Mouse (Mus musculus) CD4-positive, CD25-positive, alpha-beta regulatory T cell, adult 2 months (primary cell): ENCODE measurements around the gene Elp4.

Experiments used
- DNase-seq: peaks from one replicate; pipeline ENCODE4 v3.0.0-alpha.2; 2012; ENCODE audit warnings: low read depth, low spot score

Elp4 gene

GRCm38 (mm10) chr2:105726657-105727056 is 177.7 kb downstream of the Elp4 start:
- DNase-seq, result no peak

GRCm38 (mm10) chr2:105715409-105716115 is 188.8 kb downstream of the Elp4 start:
- DNase-seq, result no peak

- no peak for DNase-seq
Measured at GRCm38 (mm10) chr2:105710511-105710910, 193.9 kb downstream of the Elp4 start.

GRCm38 (mm10) chr2:105709126-105709525 is 195.2 kb downstream of the Elp4 start:
- DNase-seq, result no peak

- DNase-seq, result no peak
Measured at GRCm38 (mm10) chr2:105705320-105705719, 199.0 kb downstream of the Elp4 start.

GRCm38 (mm10) chr2:105702586-105702985 is 201.8 kb downstream of the Elp4 start:
- DNase-seq, result no peak

- no peak for DNase-seq
Measured at GRCm38 (mm10) chr2:105701781-105702180, 202.6 kb downstream of the Elp4 start.

- no peak for DNase-seq
Measured at GRCm38 (mm10) chr2:105698631-105699030, 205.7 kb downstream of the Elp4 start.

- DNase-seq, result no peak
Measured at GRCm38 (mm10) chr2:105697741-105698140, 206.6 kb downstream of the Elp4 start.

GRCm38 (mm10) chr2:105691296-105691695 is 213.1 kb downstream of the Elp4 start:
- DNase-seq, result no peak

- no peak for DNase-seq
Measured at GRCm38 (mm10) chr2:105689771-105690639, 214.4 kb downstream of the Elp4 start.

- no peak for DNase-seq
Measured at GRCm38 (mm10) chr2:105689304-105689770, 215.0 kb downstream of the Elp4 start.

GRCm38 (mm10) chr2:105688436-105689303 is 215.7 kb downstream of the Elp4 start:
- DNase-seq, result no peak

- no peak for DNase-seq
Measured at GRCm38 (mm10) chr2:105688011-105688410, 216.4 kb downstream of the Elp4 start.

GRCm38 (mm10) chr2:105687317-105687991 is 216.9 kb downstream of the Elp4 start:
- DNase-seq, result no peak

GRCm38 (mm10) chr2:105686363-105687316 is 217.7 kb downstream of the Elp4 start:
- DNase-seq, result no peak

- DNase-seq, result no peak
Measured at GRCm38 (mm10) chr2:105685651-105686050, 218.7 kb downstream of the Elp4 start.

GRCm38 (mm10) chr2:105684991-105685650 is 219.2 kb downstream of the Elp4 start:
- DNase-seq, result no peak

GRCm38 (mm10) chr2:105683771-105684410 is 220.5 kb downstream of the Elp4 start:
- DNase-seq, result no peak
